Mouse (Mus musculus) ES-E14 (cell line): ENCODE data around the gene Ugt1a1. TPM values are rescaled to one million over a fixed set of nuclear protein-coding genes. Genes with fewer than 3 reads are reported as not detected.

Experiments
- DNase-seq: peaks from one replicate; pipeline ENCODE4 v3.0.0-alpha.2; 2013; ENCODE audit warnings: low read depth, low spot score
- H3K27ac ChIP-seq: 2 replicates; pipeline ENCODE4 v1.5.1; 2012; ENCODE audit warnings: low read depth, mild to moderate bottlenecking, low read length, moderate library complexity, mixed read lengths; ENCODE audit not compliant: poor library complexity, insufficient read depth, severe bottlenecking
- H3K36me3 ChIP-seq: 2 replicates; pipeline ENCODE4 v1.6.1; 2012; ENCODE audit warnings: mild to moderate bottlenecking, low read length, moderate library complexity, mixed read lengths; ENCODE audit not compliant: control insufficient read depth, poor library complexity, insufficient read depth, severe bottlenecking
- H3K4me1 ChIP-seq, 2 experiments: fragments of 150-350 bp in 1 of 2; sonication (generic) in 1 of 2; 2 replicates each; pipeline ENCODE4 v1.6.1; 2012; ENCODE audit warnings: low read length in 2 of 2, mild to moderate bottlenecking in 1 of 2, mixed read lengths in 1 of 2; ENCODE audit not compliant: control insufficient read depth in 2 of 2, insufficient read depth in 2 of 2, poor library complexity in 1 of 2
- H3K4me3 ChIP-seq, 2 experiments: fragments of 150-350 bp in 1 of 2; sonication (generic) in 1 of 2; 2 replicates each; pipeline ENCODE4 v1.5.1; 2012; ENCODE audit warnings: low read length in 2 of 2, low read depth in 1 of 2, mild to moderate bottlenecking in 1 of 2, mixed read lengths in 1 of 2; ENCODE audit not compliant: insufficient read depth in 1 of 2, poor library complexity in 1 of 2, severe bottlenecking in 1 of 2
- H3K9ac ChIP-seq: 2 replicates; pipeline ENCODE4 v1.6.1; 2012; ENCODE audit warnings: low read depth, mild to moderate bottlenecking, low read length, mixed read lengths; ENCODE audit not compliant: poor library complexity, insufficient read depth, severe bottlenecking
- H3K9me3 ChIP-seq: fragments of 150-350 bp; sonication (generic); 2 replicates; pipeline ENCODE4 v1.6.1; 2012; ENCODE audit warnings: low read depth, mild to moderate bottlenecking, low read length; ENCODE audit not compliant: control insufficient read depth, insufficient read depth
- CHD2 ChIP-seq: IDR thresholded peaks from 2 replicates; pipeline ENCODE4 v1.6.1; 2014; ENCODE audit warnings: mild to moderate bottlenecking, low read depth, low read length, inconsistent platforms
- HCFC1 ChIP-seq: IDR thresholded peaks from 2 replicates; pipeline ENCODE4 v1.6.1; 2012; ENCODE audit warnings: low read length, inconsistent platforms, borderline replicate concordance; ENCODE audit not compliant: insufficient read depth
- MAFK ChIP-seq: IDR thresholded peaks from 2 replicates; pipeline ENCODE4 v1.6.1; 2014; ENCODE audit warnings: mild to moderate bottlenecking, low read depth, low read length, inconsistent platforms; ENCODE audit not compliant: insufficient read depth
- ZC3H11A ChIP-seq: IDR thresholded peaks from 2 replicates; pipeline ENCODE4 v1.6.1; 2012; ENCODE audit warnings: low read depth, mild to moderate bottlenecking, inconsistent platforms, low read length, borderline replicate concordance
- ZNF384 ChIP-seq: IDR thresholded peaks from 2 replicates; pipeline ENCODE4 v1.6.1; 2012; ENCODE audit warnings: low read depth, low read length, inconsistent platforms
- in situ Hi-C, 2 experiments: fragments of 600-800 bp; cut with MboI; formaldehyde crosslinking; loops; one replicate each; pipeline ENCODE4 v1.15.1; 2025; ENCODE audit warnings: low sequenced_read_pairs in 2 of 2, inconsistent platforms in 1 of 2; ENCODE audit not compliant: unreplicated experiment in 2 of 2
- total RNA-seq: library from RNA; depleted of rRNA; stranded (reverse); fragments of 300-350 nt; gene quantifications from 2 replicates; pipeline ENCODE4 v1.2.3, GENCODE M21; 2012

Ugt1a1 gene
- total RNA-seq, 1 experiment, result not detected

DNA sequence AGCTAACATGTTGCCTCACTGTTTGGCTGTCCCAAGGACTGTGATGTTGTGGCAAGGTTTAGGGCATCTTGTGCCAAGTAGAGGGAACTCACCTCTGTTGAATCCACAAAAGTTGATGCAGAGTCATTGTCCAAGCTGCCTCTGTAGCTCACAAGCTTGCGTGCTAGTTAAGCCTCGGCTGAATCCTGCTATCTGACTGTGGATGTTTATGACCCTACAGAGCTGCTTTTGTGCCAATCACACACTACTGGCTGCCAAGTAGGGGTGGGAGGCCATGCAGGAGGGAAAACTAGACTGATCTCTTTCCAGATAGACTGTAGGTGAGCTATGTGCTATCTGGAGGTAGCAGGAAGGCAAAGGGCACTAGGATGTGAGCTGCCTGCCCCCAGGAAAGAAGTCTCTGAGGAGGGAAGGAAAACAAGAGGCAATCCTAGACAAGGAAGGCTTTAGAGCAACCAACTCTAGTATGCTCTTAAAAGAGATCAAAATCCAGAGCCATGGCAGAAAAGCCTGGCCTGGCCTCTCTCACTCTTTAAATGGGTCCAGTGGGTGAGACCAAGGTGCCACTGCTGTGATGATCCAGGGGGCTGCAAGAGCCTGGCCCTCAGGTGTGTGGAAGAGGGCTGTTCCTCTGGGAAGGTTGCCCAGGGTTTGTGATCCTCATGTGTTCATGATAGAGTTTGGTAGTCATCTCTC lies 2.2 kb downstream of the Ugt1a1 start:
- H3K9ac ChIP-seq, result no peak overlapping the region
- no peaks in the 10 kb centered on the region for H3K4me1 ChIP-seq
- no peak overlapping the region for H3K4me3 ChIP-seq
- DNase-seq, result no peak
- in situ Hi-C loops, result no loop called here
- no peak for TF ChIP-seq ZC3H11A
- H3K36me3 ChIP-seq, result no peaks in the 10 kb centered on the region
- H3K9me3 ChIP-seq, result no peaks in the 10 kb centered on the region
- no peak overlapping the region for H3K27ac ChIP-seq

DNA sequence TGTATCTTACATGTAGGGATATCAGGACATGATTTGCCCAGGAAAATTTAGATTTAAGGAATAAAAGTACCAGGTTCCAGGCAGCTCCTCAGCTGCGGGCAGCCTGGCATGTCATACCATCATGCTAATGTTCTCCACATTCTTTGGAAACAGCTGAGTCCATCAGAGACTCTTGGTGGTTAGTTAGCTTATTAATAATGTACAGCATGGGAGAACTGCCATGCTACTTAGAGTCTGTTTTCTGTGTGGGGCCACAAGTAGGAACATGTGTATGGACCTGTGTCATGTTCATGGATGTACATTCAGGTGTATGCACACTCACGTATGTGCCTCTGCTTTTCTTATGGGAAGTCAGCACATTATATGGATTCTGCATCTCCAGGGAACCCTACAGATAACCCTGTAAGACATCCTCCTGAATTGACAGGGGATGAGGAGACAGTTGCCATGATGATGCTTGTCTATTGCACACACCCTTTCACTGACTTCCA lies 2.7 kb downstream of the Ugt1a1 start:
- DNase-seq, result no peak
- H3K4me3 ChIP-seq, result no peak overlapping the region
- H3K9ac ChIP-seq, result no peak overlapping the region
- no peaks in the 10 kb centered on the region for H3K9me3 ChIP-seq
- H3K4me1 ChIP-seq, result no peaks in the 10 kb centered on the region
- TF ChIP-seq ZC3H11A (no peak), MAFK (no peak), ZNF384 (no peak), CHD2 (no peak), HCFC1 (no peak)
- H3K36me3 ChIP-seq, result no peaks in the 10 kb centered on the region
- in situ Hi-C loops, result no loop called here
- H3K27ac ChIP-seq, result no peak overlapping the region

DNA sequence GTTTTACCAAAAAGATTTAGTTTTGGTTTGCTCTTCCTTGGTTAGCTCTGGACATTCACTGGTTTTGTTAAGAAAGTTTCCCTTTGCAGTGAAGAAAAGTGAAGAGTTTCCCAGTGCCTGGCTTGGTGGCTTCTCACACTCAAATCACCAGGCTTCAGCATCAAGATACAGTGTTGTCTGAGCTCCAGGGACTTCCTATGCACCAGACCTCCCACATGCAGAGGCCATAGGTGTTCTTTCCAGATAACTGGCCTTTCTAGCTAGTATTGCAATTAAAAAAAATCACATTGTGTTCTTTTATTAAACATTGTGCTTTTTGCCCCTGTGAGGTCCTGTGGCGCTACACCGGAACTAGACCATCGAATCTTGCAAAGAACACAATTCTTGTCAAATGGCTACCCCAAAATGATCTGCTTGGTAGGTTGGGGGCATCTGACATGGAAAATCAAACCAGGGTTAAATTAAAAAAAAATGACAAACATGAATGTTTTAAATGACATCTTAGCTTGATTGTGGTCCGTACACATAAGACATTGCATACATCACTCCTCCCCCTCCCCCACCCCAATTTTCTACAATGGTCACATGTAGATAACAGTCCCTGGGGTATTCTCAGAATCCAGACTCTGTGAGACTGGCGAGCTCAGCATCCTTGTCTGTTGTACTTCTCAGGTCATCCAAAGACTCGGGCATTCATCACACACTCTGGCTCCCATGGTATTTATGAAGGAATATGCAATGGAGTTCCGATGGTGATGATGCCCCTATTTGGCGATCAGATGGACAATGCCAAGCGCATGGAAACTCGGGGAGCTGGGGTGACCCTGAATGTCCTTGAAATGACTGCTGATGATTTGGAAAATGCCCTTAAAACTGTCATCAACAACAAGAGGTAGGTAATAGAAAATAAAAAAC lies 4.0 kb downstream of the Ugt1a1 start:
- Histone ChIP-seq H3K36me3 (no peaks in the 10 kb centered on the region), H3K9me3 (no peaks in the 10 kb centered on the region), H3K4me3 (no peak overlapping the region), H3K27ac (no peak overlapping the region), H3K9ac (no peak overlapping the region), H3K4me1 (no peaks in the 10 kb centered on the region)
- DNase-seq, result no peak
- TF ChIP-seq MAFK (no peak), HCFC1 (no peak), ZNF384 (no peak), CHD2 (no peak)
- in situ Hi-C loops, result no loop called here

DNA sequence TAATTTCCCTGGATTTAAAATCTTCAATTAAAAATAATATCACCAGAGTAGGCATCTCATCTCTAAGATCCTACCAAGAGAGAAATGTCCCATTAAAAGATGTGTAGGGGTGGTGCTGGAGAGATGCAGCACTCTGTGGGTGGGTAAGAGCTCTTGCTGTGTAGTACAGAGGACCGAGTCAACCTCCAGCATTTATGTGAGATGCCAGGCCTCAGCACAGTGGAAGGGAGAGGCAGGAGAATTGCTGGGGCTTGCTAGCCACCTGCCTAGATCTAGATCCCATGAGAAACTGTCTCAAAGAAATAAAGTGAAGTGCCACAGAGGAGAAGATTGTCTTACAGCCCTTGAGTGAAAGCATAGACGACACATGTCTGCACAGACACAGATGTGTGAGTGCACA lies 4.8 kb downstream of the Ugt1a1 start:
- Histone ChIP-seq H3K9ac (no peak overlapping the region), H3K27ac (no peak overlapping the region), H3K9me3 (no peaks in the 10 kb centered on the region), H3K36me3 (no peaks in the 10 kb centered on the region), H3K4me3 (no peak overlapping the region), H3K4me1 (no peaks in the 10 kb centered on the region)
- no peak for DNase-seq
- in situ Hi-C loops, result no loop called here
- no peak for TF ChIP-seq HCFC1
- TF ChIP-seq ZNF384, result no peak
- no peak for TF ChIP-seq CHD2
